Mouse (Mus musculus): Measurements from ENCODE around the gene Prcd. TPM values are rescaled to one million over a fixed set of nuclear protein-coding genes. Genes with fewer than 3 reads are reported as not detected.
A peak's percentile ranks its signal among the peaks of the same experiment; 100 is the strongest.
"Not testable (repeated sequence)": the region's sequence is repeated elsewhere in the genome, so short reads cannot be mapped to it uniquely, and the experiment has no call there.

Prcd gene
- polyA plus RNA-seq, 1 experiment: 2.8 TPM

GRCm38 (mm10) chr11:116671845-116672434, 18.6 kb downstream of the Prcd start:
- no peak for TF ChIP-seq POLR2A (IDR thresholded peaks at IDR 0.05; ENCODE audit: borderline replicate concordance, extremely low read depth, low read depth, low read length)
- TF ChIP-seq CTCF (IDR thresholded peaks at IDR 0.05; ENCODE audit: insufficient read depth, low read length): no peak
- DNase-seq: peak; percentile 27
- 1% methylated on average over 24 of the region's 24 CpGs for WGBS
- peaks cover 3% of the 10 kb centered on the region for H3K4me1 ChIP-seq (ENCODE audit: control insufficient read depth, insufficient read depth, low read length)
- H3K4me3 ChIP-seq (replicated peaks; ENCODE audit: extremely low read depth, low read depth, low read length): peak overlapping the region; percentile 80

GRCm38 (mm10) chr11:116672595-116672994, 19.3 kb downstream of the Prcd start:
- DNase-seq: no peak
- TF ChIP-seq CTCF (IDR thresholded peaks at IDR 0.05; ENCODE audit: insufficient read depth, low read length) (no peak), POLR2A (IDR thresholded peaks at IDR 0.05; ENCODE audit: borderline replicate concordance, extremely low read depth, low read depth, low read length) (no peak)
- no peak overlapping the region for H3K4me3 ChIP-seq (replicated peaks; ENCODE audit: extremely low read depth, low read depth, low read length)
- H3K4me1 ChIP-seq (ENCODE audit: control insufficient read depth, insufficient read depth, low read length): peaks cover 3% of the 10 kb centered on the region
- WGBS: 12% methylated on average over 7 of the region's 7 CpGs

GRCm38 (mm10) chr11:116673410-116673809, 20.1 kb downstream of the Prcd start:
- Histone ChIP-seq H3K4me1 (ENCODE audit: control insufficient read depth, insufficient read depth, low read length) (peaks cover 3% of the 10 kb centered on the region), H3K4me3 (replicated peaks; ENCODE audit: extremely low read depth, low read depth, low read length) (no peak overlapping the region)
- no peak for TF ChIP-seq CTCF (IDR thresholded peaks at IDR 0.05; ENCODE audit: insufficient read depth, low read length)
- no peak for DNase-seq
- WGBS: 80% methylated on average over 2 of the region's 2 CpGs

- Histone ChIP-seq H3K4me3 (replicated peaks; ENCODE audit: extremely low read depth, low read depth, low read length) (no peak overlapping the region), H3K4me1 (ENCODE audit: control insufficient read depth, insufficient read depth, low read length) (peaks cover 3% of the 10 kb centered on the region)
- WGBS: 62% methylated on average over 7 of the region's 7 CpGs
- no peak for TF ChIP-seq POLR2A (IDR thresholded peaks at IDR 0.05; ENCODE audit: borderline replicate concordance, extremely low read depth, low read depth, low read length)
- TF ChIP-seq CTCF (IDR thresholded peaks at IDR 0.05; ENCODE audit: insufficient read depth, low read length): no peak
- DNase-seq: no peak
These were observed 21.5 kb downstream of the Prcd start for GRCm38 (mm10) chr11:116674616-116675379.

- H3K4me1 ChIP-seq (ENCODE audit: control insufficient read depth, insufficient read depth, low read length); DNase-seq; H3K4me3 ChIP-seq (replicated peaks; ENCODE audit: extremely low read depth, low read depth, low read length): not testable (repeated sequence)
- 50% methylated on average over 6 of the region's 6 CpGs for WGBS
These were observed 22.1 kb downstream of the Prcd start for GRCm38 (mm10) chr11:116675429-116675828.

GRCm38 (mm10) chr11:116676175-116676976, 23.0 kb downstream of the Prcd start:
- H3K4me1 ChIP-seq (ENCODE audit: control insufficient read depth, insufficient read depth, low read length): peaks cover 3% of the 10 kb centered on the region
- no peak for DNase-seq
- no peak overlapping the region for H3K4me3 ChIP-seq (replicated peaks; ENCODE audit: extremely low read depth, low read depth, low read length)
- 81% methylated on average over 14 of the region's 14 CpGs for WGBS
- TF ChIP-seq POLR2A (IDR thresholded peaks at IDR 0.05; ENCODE audit: borderline replicate concordance, extremely low read depth, low read depth, low read length): no peak

- Histone ChIP-seq H3K4me3 (replicated peaks; ENCODE audit: extremely low read depth, low read depth, low read length) (no peak overlapping the region), H3K4me1 (ENCODE audit: control insufficient read depth, insufficient read depth, low read length) (no peaks in the 10 kb centered on the region; the same call in 1 of the 2 replicates)
- DNase-seq: no peak
- WGBS: 61% methylated on average over 8 of the region's 8 CpGs
- no peak for TF ChIP-seq CTCF (IDR thresholded peaks at IDR 0.05; ENCODE audit: insufficient read depth, low read length)
- TF ChIP-seq POLR2A (IDR thresholded peaks at IDR 0.05; ENCODE audit: borderline replicate concordance, extremely low read depth, low read depth, low read length): no peak
These were observed 24.5 kb downstream of the Prcd start for GRCm38 (mm10) chr11:116677711-116678441.

GRCm38 (mm10) chr11:116679148-116679547, 25.8 kb downstream of the Prcd start:
- DNase-seq: no peak
- TF ChIP-seq CTCF (IDR thresholded peaks at IDR 0.05; ENCODE audit: insufficient read depth, low read length) (no peak), POLR2A (IDR thresholded peaks at IDR 0.05; ENCODE audit: borderline replicate concordance, extremely low read depth, low read depth, low read length) (no peak)
- Histone ChIP-seq H3K4me3 (replicated peaks; ENCODE audit: extremely low read depth, low read depth, low read length) (no peak overlapping the region), H3K4me1 (ENCODE audit: control insufficient read depth, insufficient read depth, low read length) (no peaks in the 10 kb centered on the region)
- 84% methylated on average over 6 of the region's 6 CpGs for WGBS

- WGBS: 79% methylated on average over 24 of the region's 24 CpGs
- TF ChIP-seq POLR2A (IDR thresholded peaks at IDR 0.05; ENCODE audit: borderline replicate concordance, extremely low read depth, low read depth, low read length) (no peak), CTCF (IDR thresholded peaks at IDR 0.05; ENCODE audit: insufficient read depth, low read length) (no peak)
- H3K4me3 ChIP-seq (replicated peaks; ENCODE audit: extremely low read depth, low read depth, low read length): no peak overlapping the region
These were observed 27.2 kb downstream of the Prcd start for GRCm38 (mm10) chr11:116680321-116681091.

More at GRCm38 (mm10) chr11:116680321-116681091, 27.2 kb downstream of the Prcd start:
- DNase-seq: no peak
- no peaks in the 10 kb centered on the region for H3K4me1 ChIP-seq (ENCODE audit: control insufficient read depth, insufficient read depth, low read length)

All from lung, adult 2 months (tissue).